Mouse (Mus musculus) megakaryocyte progenitor cell, adult 5-6 weeks (primary cell): ENCODE measurements around the gene Lepr. TPM values are rescaled to one million over a fixed set of nuclear protein-coding genes. Genes with fewer than 3 reads are reported as not detected.
"Not testable (repeated sequence)": the region's sequence is repeated elsewhere in the genome, so short reads cannot be mapped to it uniquely, and the experiment has no call there.

ENCODE experiments used
- ATAC-seq: replicated peaks from 2 replicates; pipeline ENCODE4 v1.8.0; 2016; ENCODE audit warnings: mild to moderate bottlenecking, moderate TSS enrichment, inconsistent platforms; ENCODE audit not compliant: poor library complexity
- total RNA-seq, 2 experiments: library from RNA; stranded (forward) in 1 of 2; stranded (reverse) in 1 of 2; fragments of 157-497, 149-512 nt in 1 of 2; fragments of 200-1000 nt in 1 of 2; gene quantifications; 2 replicates each; pipeline versions ENCODE4 v1.2.3 to v1.2.4; 2015 to 2017

Lepr gene
- total RNA-seq, 2 experiments from 2014 or later, result 0.04 to 0.91 TPM

DNA sequence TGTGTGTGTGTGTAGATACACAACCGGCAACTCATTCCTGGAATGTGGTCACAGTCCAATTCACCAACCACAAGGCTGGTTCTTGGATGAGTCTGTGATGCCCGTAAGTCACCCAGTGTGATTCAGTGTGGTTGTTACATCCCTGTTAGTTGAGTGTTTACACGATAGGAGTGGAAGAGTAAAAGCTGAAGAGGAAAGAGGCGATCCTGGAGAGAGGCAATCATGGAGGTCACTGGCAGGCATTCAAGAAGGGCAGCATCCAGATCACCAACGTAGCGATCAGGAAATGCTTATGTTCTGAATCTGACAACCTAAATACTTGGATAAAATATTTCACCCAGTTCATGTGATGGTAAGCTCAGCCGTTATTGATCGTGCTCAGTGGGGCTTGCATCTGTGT is 1.9 kb upstream of the Lepr start:
- ATAC-seq, result no peak

DNA sequence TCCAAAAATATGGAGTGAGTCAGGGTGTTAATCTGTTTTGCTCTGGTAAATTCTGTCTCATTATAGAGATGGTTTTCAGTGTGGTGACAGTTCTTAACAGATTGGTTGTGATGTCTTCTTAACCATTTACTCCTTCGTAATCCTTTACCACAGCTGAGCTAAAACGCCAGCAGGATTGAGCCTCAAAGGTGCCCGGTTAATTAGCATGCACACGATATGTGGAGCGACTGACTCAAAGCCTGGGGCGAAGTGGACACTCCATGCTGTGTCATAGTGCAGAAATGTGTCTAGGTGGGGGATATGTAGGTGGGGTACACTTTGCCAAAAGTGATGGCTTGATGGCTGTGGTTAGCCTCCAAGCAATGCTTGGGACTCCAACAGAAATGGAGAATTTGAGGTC is 1.4 kb upstream of the Lepr start:
- ATAC-seq, result no peak

DNA sequence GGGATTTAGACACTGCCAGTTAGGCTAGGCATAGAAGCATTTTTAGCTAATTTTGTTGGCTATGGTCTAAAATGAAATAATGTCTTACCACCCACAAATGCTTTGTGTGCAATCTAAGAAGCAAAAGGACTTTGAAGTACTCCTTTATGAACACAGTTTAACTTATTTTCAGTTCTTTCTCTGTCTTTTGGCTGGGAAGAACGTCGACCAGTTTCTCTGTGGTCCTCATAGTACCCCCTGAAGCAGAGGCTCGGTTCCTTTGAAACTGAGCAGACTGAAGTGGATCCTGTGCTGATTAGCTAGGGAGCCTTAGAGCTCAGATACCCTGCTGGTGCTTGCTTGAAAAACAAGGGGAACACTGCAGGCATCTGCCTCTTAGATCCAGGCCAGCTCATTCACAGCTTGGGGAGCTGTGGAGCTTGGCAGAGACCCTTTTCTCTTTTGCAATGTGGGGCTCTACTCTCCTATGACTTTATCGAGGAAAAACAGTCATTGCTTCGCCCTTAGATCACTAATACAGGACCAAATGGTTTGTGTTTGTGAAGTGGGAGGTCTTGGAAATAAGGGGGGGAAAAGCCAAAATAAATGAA is 1.9 kb downstream of the Lepr start:
- ATAC-seq, result no peak

DNA sequence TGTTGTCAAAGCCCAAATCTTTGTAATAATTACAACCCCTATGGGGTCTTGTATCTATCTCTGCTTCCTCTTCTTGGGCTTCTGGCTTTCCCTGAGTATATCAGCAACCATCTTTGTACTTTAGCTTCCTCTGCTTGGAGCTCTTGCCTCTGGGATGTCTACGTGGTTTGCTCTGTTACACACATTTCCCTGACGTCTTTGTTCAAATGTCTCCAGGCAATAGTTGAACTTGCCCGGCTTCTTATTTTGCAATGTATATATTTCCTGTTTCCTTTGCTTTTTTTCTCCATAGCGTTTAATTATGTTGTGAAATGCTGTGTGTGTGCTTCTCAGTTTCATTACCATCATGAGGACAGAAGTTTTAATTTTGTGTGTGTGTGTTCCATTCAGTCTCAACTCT is 4.5 kb downstream of the Lepr start:
- ATAC-seq, result peak; percentile 90

DNA sequence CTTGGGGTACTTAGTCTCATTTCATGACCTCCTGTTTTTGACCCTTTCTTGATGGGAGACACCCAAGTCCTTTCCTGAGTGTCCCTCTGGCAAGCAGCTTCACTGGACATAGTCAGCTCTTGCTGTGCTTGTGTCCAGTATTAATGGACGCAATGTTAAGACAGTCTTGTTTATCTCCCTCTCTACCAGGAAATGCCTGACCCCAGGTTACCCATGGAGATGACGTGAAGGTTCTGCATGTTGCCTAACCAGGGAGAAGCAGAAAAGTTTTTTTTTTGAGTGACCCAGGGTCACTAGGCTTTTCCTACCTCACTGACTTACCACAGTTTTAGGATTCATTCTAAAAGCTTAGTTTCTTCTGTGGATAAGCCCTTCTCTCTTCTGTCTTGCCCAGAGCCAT is 24.8 kb downstream of the Lepr start:
- no peak for ATAC-seq

DNA sequence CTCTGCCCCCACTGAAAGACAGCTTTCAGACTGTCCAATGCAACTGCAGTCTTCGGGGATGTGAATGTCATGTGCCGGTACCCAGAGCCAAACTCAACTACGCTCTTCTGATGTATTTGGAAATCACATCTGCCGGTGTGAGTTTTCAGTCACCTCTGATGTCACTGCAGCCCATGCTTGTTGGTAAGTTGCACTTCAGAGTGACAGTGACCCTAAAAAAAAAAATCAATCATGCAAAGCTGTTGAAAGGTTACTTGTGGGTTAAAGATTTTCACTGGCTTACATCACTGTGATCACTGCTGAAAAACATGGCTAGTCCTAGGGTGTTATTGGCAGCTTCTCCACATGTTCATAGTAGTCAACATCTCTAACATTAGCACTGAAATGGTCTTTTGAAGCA is 28.3 kb downstream of the Lepr start:
- ATAC-seq, result no peak

DNA sequence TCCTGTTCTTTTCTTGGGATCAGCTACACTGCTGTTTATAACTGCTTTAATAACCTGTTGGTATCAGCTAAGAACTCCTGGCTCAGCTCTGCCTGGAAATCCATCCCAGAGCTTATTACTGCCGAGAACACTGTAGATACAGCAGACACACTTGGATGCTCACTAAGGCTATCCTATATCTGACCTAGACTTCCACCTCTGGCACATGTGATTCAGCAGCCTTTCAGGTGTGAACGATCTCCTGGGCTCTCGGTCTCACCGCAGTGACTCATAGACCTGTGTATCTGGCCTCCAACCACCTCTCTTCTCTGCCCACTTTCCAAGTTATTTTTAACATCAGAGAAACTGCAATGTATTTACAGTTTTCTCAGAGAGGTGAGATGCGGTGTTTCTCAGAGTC is 43.3 kb downstream of the Lepr start:
- ATAC-seq, result no peak

DNA sequence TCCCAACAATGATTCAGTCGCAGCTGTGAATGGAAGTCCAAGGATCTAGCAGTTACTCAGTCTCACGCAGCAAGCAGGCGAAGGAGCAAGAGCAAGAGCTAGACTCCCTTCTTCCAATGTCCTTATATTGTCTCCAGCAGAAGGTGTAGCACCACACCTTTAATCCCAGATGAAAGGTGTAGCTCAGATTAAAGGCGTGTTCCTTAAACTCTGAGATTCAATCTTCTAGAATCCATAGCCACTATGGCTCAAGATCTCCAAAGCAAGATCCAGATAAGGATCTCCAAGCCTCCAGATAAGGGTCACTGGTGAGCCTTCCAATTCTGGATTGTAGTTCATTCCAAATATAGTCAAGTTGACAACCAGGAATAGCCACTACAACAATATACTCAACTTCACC is 126.7 kb downstream of the Lepr start, which contains the start of gene B020004J07Rik:
TSS of gene B020004J07Rik (minus strand) at position 101 of the 400 bp plus-strand sequence.
- ATAC-seq, result not testable (repeated sequence)

DNA sequence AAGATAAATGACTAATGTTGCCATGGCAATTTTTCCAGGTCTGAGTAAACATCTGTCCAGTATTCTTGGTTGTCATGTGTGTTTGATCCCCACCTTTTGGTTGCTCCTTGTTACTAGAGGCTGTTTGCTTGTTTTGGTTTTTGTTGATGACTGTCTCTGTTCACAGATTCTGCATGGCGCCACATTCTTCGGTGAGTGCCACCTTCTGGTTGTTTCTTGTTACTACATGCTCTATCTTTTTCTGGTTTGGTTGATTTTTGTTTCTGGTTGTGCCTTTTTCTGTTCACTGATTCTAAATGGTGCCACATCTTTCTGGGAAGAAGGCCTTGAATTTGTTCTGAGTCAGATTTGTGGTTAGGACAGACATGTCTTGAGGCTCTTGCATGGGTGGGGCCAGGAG is 133.7 kb downstream of the Lepr start:
- ATAC-seq, result no peak

DNA sequence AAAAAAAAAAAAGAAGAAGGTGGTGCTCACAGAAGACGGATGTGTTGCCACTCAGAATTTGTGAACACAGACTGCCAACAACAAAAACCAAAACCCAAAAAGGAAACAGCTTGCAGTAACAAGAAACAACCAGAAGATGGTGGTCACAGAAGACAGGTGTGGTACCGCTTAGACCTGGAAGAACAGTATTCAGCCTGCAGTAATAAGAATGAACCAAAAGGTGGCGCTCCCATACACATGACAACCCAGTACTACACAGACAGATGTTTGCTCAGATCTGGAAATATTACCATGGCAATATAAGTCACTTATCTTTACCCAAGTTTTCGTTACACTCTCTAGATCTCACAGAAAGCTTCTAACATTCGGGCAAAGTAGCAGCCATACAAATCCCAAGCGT is 143.7 kb downstream of the Lepr start:
- ATAC-seq, result peak; percentile 68

DNA sequence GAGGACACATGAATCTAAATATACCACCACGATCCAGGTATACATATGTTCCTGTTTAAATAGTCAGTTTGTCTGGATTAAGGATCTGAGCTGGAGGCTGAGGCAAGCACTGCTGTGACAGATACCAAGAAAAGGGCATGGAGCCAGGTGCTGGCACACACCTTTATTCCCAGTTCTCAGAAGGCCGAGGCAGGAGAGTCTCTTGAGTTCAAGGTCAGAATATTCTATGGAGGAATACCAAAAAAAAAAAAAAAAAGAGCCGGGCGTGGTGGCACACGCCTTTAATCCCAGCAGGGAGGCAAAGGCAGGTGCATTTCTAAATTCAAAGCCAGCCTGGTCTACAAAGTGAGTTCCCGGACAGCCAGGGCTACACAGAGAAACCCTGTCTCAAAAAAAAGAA is 145.1 kb downstream of the Lepr start:
- no peak for ATAC-seq

Other genes starting within 250 kb of the Lepr start
- 15.7 and 22.1 TPM in 2 replicates for gene Dnajc6, start 220.8 kb upstream of the Lepr start, total RNA-seq (2015)
- gene Dnajc6, start 220.8 kb upstream of the Lepr start, total RNA-seq (2017), result 17.6 and 21.6 TPM in 2 replicates
- 35.8 and 37.3 TPM in 2 replicates for gene Leprot, start 69.7 kb upstream of the Lepr start, total RNA-seq (2015)
- 47.9 and 60.3 TPM in 2 replicates for gene Leprot, start 69.7 kb upstream of the Lepr start, total RNA-seq (2017)
- gene B020004J07Rik, start 126.6 kb downstream of the Lepr start, total RNA-seq (2015), result not detected in 2 replicates
- gene B020004J07Rik, start 126.6 kb downstream of the Lepr start, total RNA-seq (2017), result not detected in 2 replicates
- not detected in 2 replicates for gene C130073F10Rik, start 176.4 kb downstream of the Lepr start, total RNA-seq (2015)
- not detected in 2 replicates for gene C130073F10Rik, start 176.4 kb downstream of the Lepr start, total RNA-seq (2017)
- not detected in 2 replicates for gene Gm12800, start 191.7 kb downstream of the Lepr start, total RNA-seq (2015)
- gene Gm12800, start 191.7 kb downstream of the Lepr start, total RNA-seq (2017), result not detected in 2 replicates
- not detected in 2 replicates for gene Gm12794, start 223.0 kb downstream of the Lepr start, total RNA-seq (2015)
- not detected in 2 replicates for gene Gm12794, start 223.0 kb downstream of the Lepr start, total RNA-seq (2017)